Mouse (Mus musculus) cerebellum, adult 18-20 months (tissue): ENCODE data around the gene Cptp.

Experiments used
- DNase-seq, 2 experiments: peaks; one replicate each; pipeline ENCODE4 v3.0.0; 2021

Gene Cptp

DNA sequence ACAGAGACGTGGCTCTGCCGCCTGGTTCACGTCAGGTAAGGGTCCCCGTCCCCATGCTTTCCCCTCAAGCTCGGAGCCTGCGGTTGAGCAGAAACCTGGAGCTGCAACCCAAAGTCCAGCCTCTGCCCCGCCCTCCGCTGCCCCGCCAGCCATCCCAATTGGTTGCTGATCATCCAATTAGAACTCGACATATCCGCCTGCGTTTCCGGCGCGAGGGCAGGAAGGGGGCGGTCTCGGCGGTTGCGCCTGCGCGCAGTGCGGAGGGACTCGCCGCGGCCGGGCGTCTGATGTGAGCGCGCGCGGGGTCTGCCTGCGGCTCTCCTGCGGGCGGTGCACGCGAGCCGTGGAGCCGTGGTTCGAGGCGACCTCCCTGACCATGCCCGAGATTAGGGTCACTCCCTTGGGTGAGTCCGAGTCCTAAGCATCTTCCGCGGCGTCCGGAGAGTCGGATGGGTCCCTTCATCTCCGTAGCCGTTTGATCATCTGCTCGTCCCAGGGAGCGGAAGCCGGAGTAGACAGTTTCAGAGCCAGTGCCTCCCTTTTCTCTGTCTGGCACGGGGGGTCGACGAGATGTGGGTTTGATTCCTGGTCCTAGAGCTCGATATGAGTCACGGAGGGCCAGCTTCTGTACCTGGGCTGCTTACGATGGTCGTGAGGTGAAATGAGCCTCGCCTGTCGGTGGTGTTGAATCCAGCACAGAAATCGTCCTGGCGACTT lies at the start of gene Cptp, which contains the start of gene Ints11:
TSS of gene Cptp (minus strand) at position 124 of the 717 bp plus-strand sequence.
TSS of gene Ints11 (plus strand) at position 230 of the 717 bp plus-strand sequence.
- peak; percentile 96 to 98 for DNase-seq

DNA sequence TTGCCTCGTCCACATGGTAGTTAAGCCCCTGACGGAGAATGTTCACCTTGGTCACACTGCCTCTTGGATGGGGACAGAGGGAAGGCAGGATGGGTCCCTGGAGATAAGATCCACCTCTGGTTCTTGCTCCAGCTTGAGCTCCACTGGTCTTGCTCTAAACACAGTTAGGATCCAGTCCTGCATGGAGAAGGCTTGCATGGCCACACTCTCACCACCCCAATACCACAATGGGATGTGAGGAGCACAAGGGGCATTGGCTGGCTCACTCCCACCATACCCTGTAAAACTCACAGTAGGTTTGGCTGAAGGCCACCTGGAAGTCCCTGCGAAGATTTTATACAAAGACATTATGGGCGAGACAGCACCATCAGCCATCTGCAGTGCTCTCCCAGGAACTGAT lies 39.5 kb upstream of the Cptp start:
- DNase-seq = peak in 1 of 2 experiments; percentile 2

DNA sequence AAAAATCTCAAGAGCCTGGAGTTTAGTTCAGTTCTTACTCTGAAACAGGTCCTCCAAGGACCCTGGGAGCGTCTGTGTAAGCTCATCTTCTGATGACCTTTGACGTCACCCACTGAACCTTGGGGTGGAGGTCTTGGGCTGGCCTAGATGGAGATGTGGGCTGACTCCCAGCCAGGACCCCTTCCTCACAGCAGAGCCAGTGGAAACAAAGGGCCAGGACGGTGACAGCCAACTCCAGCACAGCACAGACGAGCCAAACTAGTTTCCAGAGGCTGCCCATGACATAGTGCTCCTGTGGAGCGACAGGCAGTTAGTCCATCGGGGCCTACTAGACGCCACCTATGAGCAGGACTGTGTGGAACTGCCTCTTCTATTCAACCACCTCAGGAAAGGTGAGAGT lies 39.0 kb upstream of the Cptp start:
- DNase-seq = peak in 1 of 2 experiments; percentile 2

DNA sequence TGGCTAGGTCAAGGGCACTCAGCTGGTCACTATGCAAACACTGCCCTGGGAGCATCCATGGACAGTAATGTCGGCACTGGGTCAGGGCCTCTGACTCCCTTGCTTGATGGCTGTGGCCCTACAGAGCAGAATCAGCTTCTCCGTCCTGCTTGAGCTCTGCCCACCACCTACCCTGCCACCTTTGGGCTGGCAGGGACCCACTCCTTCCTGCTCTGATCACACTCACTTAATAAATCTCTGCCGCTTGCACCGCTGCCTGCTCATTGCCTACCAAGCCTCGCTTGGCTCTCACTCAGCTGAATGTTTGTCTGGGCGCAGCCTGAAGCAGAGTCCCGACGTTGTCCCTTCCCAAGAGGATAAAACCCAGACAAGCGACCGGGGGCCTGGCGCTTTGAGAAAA lies 37.8 kb upstream of the Cptp start:
- DNase-seq = no peak

DNA sequence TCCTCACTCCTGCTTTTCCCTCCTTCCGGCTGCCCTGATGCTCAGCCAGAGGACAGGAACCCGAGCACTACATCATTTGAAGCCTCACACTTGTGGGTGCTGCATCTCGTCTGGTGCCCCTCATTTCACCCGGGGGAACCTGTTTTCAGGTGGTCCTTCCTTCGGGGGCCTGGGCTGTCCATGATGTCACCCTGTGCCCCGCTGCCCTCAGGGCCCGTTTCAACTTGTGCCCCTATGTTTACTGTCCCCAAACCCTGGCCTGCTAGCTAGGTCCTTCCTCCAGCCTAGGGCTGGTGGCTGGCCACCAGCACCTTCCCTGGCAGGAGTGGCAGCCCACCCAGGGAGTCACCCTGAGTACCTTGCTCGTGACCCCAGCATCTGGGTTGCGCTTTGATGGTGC lies 36.9 kb upstream of the Cptp start:
- DNase-seq = peak in 1 of 2 experiments; percentile 3

DNA sequence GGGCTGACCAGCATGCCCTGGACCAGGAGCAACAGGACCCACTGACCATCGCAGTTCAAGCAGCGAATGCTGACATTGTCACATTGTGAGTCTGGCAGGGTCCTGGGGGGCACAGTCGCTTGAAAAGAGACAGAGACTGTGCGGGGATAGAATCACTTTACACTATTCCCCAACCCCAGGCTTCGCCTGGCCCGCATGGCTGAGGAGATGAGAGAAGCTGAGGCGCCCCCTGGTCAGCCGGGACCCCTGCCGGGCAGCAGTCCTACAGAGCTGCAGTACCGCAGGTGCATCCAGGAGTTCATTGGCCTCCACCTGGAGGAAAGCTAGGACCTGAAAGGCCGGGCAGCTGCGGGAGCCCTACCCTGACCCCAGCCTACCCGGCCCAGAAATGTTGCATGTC lies 36.4 kb upstream of the Cptp start:
- peak in 1 of 2 experiments; percentile 1 for DNase-seq

DNA sequence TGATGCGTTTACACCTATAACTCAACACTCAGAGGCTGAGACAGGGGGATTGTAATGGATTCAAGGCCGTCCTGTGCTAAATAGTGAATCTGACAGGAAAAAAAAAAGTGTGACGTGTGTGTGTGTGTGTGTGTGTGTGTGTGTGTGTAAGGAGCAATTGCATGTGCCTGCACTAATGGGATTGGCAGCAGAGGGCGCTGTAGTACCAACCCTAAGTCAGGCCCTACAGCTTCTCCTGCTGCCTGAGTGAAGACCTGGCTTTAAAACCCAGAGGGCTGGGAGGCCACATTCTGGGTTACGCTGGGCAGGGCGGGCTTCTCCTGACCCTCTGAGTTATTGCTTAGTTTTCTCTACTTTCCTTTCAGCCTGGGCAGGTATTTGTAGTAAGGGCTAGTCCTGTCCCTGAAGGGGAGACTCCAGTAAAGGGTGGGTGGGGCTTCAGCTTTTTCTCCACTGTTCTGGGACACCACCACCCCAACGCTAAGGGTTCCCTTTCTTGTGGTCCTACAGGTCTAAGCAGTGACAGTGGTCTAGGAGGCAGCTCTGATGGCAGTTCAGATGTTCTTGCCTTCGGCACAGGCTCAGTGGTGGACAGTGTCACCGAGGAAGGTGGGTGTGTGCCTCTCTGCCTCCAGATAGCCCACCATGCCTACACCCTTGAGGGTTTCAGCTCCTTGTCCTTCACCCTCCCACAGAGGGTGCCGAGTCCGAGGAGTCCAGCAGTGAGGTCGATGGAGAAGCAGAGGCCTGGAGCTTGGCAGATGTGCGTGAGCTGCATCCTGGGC lies 35.3 kb upstream of the Cptp start:
- peak in 1 of 2 experiments; percentile 23 for DNase-seq

DNA sequence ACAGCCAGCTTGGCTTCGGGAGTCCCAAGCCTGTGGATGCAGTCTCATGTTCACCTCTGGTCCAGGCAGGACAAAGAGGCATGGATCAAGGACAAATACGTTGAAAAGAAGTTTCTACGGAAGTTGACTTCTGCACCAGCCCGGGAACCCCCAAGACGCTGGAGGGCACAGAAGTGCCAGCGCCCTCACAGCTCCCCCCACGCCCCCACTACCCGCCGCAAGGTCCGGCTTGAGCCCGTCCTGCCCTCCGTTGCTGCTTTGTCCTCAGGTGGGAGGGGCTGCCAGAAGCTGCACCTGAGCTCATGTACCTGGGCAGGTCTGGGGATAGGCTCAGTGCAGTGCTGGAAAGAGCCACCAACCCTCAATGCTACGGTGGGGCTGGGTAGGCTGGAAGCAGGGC lies 34.0 kb upstream of the Cptp start:
- DNase-seq = peak in 1 of 2 experiments; percentile 1

DNA sequence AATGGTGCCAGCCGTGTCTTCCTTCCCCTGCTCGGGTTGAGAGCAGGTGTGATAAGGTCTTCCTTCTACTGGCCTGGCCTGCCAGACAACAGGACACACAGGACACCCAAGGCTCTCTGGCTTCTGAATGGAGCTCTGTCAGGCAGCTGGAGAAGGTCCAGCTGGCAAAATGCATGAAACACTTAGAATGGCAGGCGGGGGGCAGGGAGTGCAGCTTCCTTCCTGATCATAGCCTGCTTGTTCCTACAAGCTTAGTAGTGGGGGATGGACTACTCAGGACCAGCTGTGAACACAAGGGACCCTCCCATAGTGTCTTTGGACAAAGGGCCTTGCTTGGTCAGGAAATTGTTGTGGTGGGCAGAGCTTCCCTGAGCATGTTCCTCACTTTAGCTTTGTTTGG lies 32.0 kb upstream of the Cptp start:
- peak in 1 of 2 experiments; percentile 28 for DNase-seq

DNA sequence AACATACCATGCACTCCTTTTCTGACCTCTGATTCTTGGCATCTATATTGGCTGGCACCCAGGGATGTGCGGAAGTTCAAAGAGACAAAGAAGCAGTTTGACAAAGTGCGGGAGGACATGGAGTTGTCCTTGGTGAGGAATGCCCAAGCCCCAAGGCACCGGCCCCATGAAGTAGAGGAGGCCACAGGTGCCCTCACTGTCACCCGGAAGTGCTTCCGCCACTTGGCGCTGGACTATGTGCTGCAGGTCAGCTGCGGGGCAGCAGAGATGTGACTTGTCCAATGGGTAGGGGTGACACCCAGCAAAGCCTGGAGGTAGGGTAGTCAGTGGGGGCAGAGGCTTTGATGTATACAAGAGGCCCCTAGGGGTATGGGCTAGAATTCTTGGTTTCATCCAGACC lies 30.1 kb upstream of the Cptp start:
- DNase-seq = no peak

DNA sequence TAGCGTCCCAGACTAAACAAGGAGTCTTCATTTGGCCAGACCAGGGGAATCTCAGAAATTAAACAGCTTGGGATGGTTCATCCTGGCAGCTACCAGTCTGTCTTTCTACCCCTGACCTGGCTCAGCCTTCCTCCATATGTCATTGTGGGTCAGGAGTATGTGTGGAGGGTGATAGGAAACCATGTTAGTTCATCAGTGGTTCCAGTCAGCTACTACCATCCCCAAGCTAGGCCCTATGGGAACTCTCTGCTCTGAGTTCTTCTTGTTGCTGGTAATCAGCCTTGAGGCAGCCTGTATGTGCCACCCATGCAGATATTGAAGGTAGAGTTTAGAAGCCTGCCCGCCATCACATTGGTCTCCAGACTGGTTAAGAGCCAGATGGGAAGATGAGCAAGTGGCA lies 29.1 kb upstream of the Cptp start:
- DNase-seq = no peak

DNA sequence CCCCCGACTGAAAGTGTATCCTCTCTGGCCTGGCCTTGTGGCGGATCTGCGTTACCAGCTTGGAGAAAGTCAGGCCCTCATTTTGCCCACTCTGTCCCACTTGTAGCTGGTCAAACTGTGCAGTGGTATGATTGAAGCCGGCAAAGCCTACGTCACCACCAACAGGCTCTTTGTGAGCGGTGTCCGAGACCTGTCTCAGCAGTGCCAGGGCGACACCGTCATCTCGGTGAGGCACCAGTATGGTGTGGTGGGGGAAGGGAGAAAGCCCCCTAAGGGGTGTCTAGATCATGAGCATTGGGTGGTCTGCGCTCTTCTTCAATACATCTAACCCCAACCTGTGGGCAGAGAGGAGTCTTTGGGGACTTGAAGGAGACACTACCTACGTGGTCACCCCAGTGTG lies 27.2 kb upstream of the Cptp start:
- no peak for DNase-seq

DNA sequence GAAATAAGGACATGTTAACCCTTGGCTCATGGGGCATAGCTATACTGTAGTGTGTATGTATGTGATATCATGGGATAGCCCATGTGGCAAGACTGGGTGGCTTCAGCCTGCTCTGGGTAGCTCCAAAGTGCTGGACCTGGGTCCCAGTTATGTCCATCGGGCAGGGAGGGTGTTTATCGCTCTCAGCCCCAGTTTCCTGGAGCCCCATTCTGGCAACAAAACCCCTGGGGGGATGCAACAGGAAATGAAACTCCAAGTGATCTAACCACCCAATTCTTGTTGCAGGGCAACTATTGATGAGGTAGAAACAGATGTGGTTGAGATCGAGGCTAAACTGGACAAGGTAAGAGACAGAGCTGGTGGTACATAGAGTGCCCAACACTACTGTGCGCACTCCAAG lies 26.6 kb upstream of the Cptp start:
- no peak for DNase-seq

DNA sequence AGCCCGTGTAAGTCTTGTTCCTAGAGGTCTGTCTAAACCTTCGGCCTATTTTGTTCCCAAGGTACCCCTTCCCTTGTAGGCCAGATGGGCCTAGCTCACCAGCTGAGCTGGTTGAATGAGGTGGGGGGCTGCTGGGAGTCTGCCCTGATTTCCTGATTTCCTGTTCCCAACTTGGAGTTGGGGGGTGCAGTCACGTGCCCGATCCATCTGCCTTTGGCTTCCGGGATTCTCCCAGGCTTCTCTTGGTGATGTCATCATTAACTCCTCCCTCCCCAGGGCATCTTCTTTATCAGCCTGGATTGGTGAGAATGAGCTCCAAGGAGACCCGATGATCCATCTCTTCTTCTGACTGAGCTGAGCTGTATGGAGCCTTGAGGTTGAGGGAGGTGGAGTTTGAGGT lies 26.0 kb upstream of the Cptp start:
- DNase-seq = peak; percentile 80 to 87

DNA sequence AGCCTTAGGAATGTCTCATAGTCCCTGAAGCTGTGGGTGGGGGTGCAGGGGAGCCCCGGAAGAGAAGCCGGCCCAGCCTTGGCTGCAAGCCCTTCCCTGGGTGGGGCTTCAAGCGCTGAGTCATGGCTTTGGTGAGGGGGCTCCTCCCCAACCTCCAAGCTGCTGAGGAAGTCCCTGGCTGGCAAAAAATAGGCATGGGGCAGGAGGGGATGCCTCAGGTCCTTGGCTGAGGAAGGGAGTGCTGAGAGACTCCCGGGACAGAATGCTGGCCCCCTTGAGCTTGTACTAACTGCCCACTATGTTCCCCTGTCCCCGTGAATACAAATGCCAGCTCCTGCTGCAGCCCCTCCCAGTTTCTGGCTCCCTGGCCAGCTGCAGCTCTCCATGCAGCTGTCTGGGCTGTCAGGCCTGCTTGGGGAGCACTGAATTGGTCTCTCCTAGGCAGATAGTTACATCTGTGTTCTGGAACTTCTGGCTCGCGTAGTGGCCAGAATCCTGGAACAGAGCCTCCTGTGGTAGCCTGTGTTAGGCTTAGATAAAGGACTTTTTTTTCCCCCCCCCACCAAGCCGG lies 25.2 kb upstream of the Cptp start:
- peak; percentile 39 to 49 for DNase-seq

DNA sequence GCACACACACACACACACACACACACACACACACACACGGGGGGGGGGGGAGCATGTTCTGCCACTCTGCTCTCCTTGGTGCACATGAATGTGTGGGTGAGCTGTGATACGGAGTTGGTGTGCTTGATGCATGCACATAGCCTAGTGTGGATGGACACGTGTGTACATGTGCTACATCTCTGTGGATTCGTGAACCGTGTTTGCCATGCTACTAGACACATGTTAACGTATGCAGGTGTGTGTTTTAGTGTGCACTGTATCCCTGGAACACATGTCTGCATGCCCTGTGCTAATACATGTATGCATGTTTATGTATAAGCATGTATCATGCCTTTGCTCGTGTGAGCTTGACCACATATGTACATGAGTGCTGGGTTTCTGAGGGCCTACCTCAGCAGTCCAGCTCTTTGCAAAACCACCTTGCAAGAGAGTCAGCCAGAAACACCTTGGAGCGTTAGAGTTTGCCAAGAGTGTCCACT lies 24.0 kb upstream of the Cptp start:
- no peak for DNase-seq

DNA sequence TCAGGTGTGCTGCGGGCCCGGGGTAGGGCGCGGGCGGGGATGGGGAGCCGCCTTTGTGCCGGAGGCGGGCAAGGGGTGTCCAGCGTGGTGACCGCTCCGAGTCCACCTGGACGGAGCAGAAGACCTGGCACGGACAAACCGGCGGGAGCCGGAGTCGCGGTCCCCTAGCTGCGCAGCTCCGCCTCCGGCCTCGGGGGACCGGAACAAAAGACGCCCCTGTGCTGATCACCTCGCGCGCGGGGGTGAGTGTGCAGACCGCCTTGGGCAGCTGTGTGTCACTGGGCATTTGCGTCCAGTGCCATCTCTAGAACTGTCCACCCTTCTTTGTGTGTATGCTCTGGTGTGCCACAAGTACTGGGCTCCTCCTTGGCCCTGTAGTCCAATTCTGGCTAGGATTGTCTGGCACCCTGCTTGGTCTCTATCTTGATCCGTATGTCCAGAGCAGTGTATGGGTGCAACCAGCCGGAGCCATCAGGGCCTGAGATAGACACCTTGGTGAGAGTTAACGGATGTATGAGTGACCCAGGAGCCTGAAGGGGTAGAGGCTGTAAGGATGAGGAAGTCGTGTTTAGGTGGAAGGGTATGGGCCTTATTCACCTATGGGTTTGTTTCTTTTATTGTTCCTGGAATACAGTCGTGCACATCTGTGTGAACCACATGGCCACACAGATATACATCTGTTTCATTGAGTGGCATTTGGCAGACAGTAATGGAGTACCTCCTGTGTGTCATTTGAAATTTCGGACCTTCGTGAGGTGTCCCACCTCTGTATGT lies 23.4 kb upstream of the Cptp start:
- peak in 1 of 2 experiments; percentile 42 for DNase-seq

DNA sequence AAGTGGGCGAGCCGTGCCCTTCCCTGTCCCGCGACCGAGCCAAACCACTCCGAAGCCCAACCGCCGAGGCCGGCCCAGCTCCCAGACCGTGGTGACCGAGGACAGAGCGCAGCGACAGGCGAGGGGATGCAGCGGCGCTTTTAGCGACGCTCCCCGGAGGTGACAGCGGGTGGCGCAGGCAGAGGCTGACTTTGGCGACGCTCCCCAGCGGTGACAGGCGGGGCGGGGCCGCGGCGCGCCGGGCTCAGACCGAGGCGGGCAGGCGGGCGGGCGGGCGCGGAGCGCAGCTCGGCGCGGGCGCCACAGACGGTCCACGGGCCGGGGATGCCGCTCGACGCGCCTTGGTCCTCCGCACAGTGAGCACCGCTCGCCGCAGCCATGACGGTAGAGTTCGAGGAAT lies 22.8 kb upstream of the Cptp start:
- peak; percentile 84 to 91 for DNase-seq

DNA sequence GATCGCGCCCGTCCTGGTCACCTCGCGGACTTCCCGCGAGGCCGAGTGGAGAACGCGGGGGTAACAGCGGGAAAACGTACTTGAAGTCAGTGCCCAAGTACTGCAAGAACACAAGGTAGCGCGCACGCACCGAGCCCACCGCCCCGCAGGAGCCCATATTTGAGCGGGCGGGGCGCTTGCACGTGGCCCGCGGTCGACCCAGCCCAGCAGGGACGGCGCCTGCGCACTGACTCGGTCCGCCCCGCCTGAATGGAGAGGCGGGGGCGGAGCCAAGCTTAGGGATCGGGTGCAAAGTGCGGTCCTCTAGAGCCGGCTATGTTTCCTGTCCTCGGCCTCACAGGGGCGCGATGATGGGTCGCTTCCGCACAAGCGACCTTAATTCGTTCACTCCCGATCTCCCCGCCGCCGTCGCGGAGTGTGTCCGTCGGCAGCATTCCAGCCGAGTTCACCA lies 22.3 kb upstream of the Cptp start, which contains the start of the genes Pusl1 and Acap3:
TSS of gene Pusl1 (minus strand) at position 231 of the 451 bp plus-strand sequence.
TSS of gene Acap3 (plus strand) at position 272 of the 451 bp plus-strand sequence.
- DNase-seq = peak; percentile 95 to 99

DNA sequence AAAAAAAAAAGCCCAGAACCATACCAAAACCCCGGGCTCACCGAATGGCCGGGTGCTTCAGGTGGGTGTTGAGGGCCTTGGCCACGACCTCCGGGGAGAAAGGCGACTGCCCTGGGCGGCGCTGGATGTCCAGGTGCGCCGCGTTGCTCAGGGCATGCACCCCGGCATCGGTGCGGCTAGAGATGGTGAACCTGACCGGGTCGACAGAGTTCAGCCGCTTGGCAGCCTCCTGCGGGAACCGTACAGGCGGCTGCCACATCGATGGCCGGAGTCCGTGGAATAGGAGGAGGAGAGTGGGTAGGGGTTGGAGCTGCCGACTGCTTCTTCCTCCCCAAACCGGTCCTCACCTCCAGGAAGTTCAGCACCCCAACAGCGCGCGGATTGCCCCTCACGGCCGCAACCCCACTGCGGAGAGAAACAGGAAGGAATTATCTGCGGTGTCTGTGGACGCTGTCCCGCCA lies 21.8 kb upstream of the Cptp start:
- peak in 1 of 2 experiments; percentile 32 for DNase-seq

DNA sequence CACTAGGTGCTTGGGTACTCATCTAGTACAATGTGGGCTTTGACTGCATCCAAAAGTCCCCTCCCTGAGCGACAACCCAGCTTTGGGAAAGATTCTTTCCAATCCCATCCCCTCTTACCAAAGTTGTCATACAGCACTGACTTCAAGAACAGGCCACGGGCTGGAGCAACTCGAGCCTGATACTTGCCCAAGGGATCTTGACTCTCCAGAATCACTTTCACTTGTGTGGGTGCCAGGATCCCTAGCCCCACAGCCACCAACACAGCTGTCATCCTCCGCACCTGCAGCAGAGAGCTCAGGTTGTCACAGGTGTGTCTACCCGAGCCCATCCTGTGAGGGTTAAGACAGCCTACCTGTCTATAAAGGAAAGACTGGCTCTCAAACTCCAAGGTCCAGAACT lies 20.1 kb upstream of the Cptp start:
- no peak for DNase-seq

DNA sequence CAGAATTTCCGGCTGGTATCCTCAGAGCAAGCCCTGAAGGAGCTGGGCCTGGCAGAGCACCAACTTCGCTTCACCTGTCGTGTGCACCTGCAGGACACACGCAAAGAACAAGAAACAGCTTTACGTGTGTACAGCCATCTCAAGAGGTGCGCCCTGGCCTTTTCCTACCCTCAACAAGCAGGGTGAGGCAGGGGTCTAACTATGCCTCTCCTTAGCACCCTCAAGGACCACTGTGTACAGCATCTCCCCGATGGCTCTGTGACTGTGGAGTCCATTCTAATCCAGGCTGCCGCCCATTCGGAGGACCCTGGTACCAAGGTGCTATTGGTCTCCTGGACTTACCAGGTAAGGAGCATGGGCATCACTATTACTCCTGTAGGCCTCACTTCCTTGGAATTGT lies 18.9 kb upstream of the Cptp start:
- DNase-seq = no peak
